In the genomic region with DNA sequence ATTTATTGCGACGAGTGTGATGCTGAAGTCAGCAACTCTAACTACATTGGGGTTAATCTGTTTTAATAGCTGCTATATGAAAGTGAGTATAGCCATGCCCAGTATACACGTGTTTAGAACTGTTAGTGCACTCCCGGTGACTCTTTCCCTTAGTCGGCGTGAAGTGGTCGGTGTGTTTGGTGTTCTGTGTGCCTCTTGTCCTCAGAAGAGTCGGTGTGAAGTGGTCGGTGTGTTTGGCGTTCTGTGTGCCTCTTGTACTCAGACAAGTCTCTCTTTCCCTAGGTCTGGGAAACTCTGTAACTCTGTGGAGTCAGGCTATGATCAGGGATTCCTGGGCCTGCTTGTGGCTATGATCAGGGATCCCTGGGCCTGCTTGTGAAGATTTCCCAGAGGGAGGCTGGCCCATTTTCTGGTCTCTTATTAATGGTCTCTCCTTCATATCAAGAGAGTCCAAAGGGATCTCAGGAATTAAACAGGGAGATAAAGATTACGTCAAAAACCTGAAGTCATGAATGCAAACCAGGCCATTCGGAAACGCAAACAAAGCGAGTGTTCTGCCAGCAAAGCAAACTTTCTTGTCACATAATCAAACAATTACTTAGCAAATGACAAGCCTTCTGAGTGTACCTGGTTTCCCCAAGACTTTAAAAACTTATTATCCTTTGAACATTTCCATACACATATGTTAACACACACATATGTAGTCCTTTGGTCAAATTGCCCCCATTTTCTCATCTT, we compare ENCODE assay signal across 15 mouse cellular contexts. TPM values are rescaled to one million over a fixed set of nuclear protein-coding genes. Genes with fewer than 3 reads are reported as not detected.
"Had no signal": no experiment of that assay in that cellular context is flagged by ENCODE, and none has a peak within 500 bp of the region (broad histone marks: within the 10 kb centered on the region; RNA-seq: fewer than 3 reads in every experiment).

No protein-coding gene starts in this region.

- H3K9me3 ChIP-seq: limb, embryonic 12.5 days; liver, embryonic 15.5 days; midbrain, embryonic 10.5 days; neural tube, embryonic 12.5 days had no signal

- H3K36me3 ChIP-seq: limb, embryonic 12.5 days; liver, embryonic 15.5 days; midbrain, embryonic 10.5 days; neural tube, embryonic 12.5 days had no signal

- H3K27ac ChIP-seq: layer of hippocampus, adult 2 months; limb, embryonic 12.5 days; liver, embryonic 15.5 days; midbrain, embryonic 10.5 days; neural tube, embryonic 12.5 days had no signal

- H3K27me3 ChIP-seq: neural tube, embryonic 12.5 days had no signal

- H3K9ac ChIP-seq: limb, embryonic 12.5 days; liver, embryonic 15.5 days; neural tube, embryonic 12.5 days had no signal

- H3K4me3 ChIP-seq: layer of hippocampus, adult 2 months; limb, embryonic 12.5 days; liver, embryonic 15.5 days; midbrain, embryonic 10.5 days; neural tube, embryonic 12.5 days had no signal

- H3K4me1 ChIP-seq: liver, embryonic 15.5 days; midbrain, embryonic 10.5 days; neural tube, embryonic 12.5 days had no signal

- H3K4me2 ChIP-seq: limb, embryonic 12.5 days; liver, embryonic 15.5 days; neural tube, embryonic 12.5 days had no signal

- DNase-seq: kidney, adult 11 months; kidney, adult 9 months; kidney, postnatal 10 days; kidney, postnatal 4 days; liver; midbrain, embryonic 14.5 days; thymus, postnatal 36 days had no signal

RNA-seq across cellular contexts. Expression of a gene that starts 10.6 kb away (rescaled TPM):
- total RNA-seq: megakaryocyte, adult 5-6 weeks; monocyte, adult 5-6 weeks had no signal
- polyA plus RNA-seq: intestine, embryonic 14.5 days; midbrain, embryonic 10.5 days; neural tube, embryonic 12.5 days had no signal
